Mouse (Mus musculus) liver, adult 2 months (tissue): Measurements from ENCODE around the gene Cir1. TPM values are rescaled to one million over a fixed set of nuclear protein-coding genes. Genes with fewer than 3 reads are reported as not detected.

Experiments used
- DNase-seq: peaks from one replicate; pipeline ENCODE4 v3.0.0-alpha.2; 2011; ENCODE audit warnings: low read depth, low spot score; ENCODE audit errors: extremely low read depth
- H3K27ac ChIP-seq: fragments of 200-500 bp; replicated peaks from 2 replicates; pipeline ENCODE4 v1.5.1; 2012; ENCODE audit warnings: low read depth, mild to moderate bottlenecking, control low read depth, inconsistent platforms, low read length; ENCODE audit not compliant: insufficient read depth
- H3K27me3 ChIP-seq: fragments of 200-500 bp; 2 replicates; pipeline ENCODE4 v1.6.1; 2012; ENCODE audit warnings: mild to moderate bottlenecking, moderate library complexity, low read length, inconsistent platforms; ENCODE audit not compliant: control insufficient read depth, insufficient read depth
- H3K36me3 ChIP-seq: fragments of 200-500 bp; 2 replicates; pipeline ENCODE4 v1.6.1; 2012; ENCODE audit warnings: low read length, inconsistent platforms; ENCODE audit not compliant: control insufficient read depth, insufficient read depth
- H3K4me1 ChIP-seq: fragments of 200-500 bp; 2 replicates; pipeline ENCODE4 v1.6.1; 2011; ENCODE audit warnings: low read length; ENCODE audit not compliant: control insufficient read depth, insufficient read depth
- H3K4me3 ChIP-seq: fragments of 200-500 bp; 2 replicates; pipeline ENCODE4 v1.5.1; 2011; ENCODE audit warnings: low read depth, mild to moderate bottlenecking, control low read depth, low read length, moderate library complexity; ENCODE audit not compliant: insufficient read depth
- H3K79me2 ChIP-seq: fragments of 200-500 bp; 2 replicates; pipeline ENCODE4 v1.6.1; 2012; ENCODE audit warnings: inconsistent platforms, mild to moderate bottlenecking, low read length, moderate library complexity; ENCODE audit not compliant: control insufficient read depth, insufficient read depth
- H3K9ac ChIP-seq: fragments of 200-500 bp; 2 replicates; pipeline ENCODE4 v1.6.1; 2012; ENCODE audit warnings: low read depth, mild to moderate bottlenecking, control low read depth, inconsistent platforms, low read length
- CTCF ChIP-seq: fragments of 200-500 bp; IDR thresholded peaks from 2 replicates; pipeline ENCODE4 v1.5.1; 2011; ENCODE audit warnings: low read depth, low read length, control low read depth
- POLR2A ChIP-seq: fragments of 200-500 bp; IDR thresholded peaks from 2 replicates; pipeline ENCODE4 v1.6.1; 2011; ENCODE audit warnings: low read length, control low read depth; ENCODE audit not compliant: insufficient read depth; ENCODE audit errors: extremely low read depth
- WGBS: fragments of 180-500 bp; shearing (Covaris S2); methylation state at CpG from one replicate; pipeline ENCODE4 v1.1.7; 2018; 5-methylcytosine and 5-hydroxymethylcytosine counted together
- polyA plus RNA-seq: library from polyadenylated mRNA; depleted of rRNA; stranded (reverse); fragments of >200 nt; gene quantifications from 2 replicates; pipeline ENCODE4 v1.2.3, GENCODE M21; 2012
- total RNA-seq: library from RNA; depleted of rRNA; stranded (reverse); fragments of >200 nt; gene quantifications from 2 replicates; pipeline ENCODE4 v1.2.3, GENCODE M21; 2014

Gene Cir1
- total and polyA plus RNA-seq, 2 experiments, result 2.0 to 11.9 TPM

- Histone ChIP-seq H3K79me2 (no peaks in the 10 kb centered on the region), H3K9ac (no peak overlapping the region), H3K4me1 (peaks cover 11% of the 10 kb centered on the region), H3K27ac (no peak overlapping the region), H3K36me3 (no peaks in the 10 kb centered on the region), H3K27me3 (peaks cover 46% of the 10 kb centered on the region), H3K4me3 (no peak overlapping the region)
- no peak for TF ChIP-seq CTCF
- TF ChIP-seq POLR2A, result no peak
- WGBS, result 5% methylated on average over 38 of the region's 38 CpGs
- no peak for DNase-seq
Observed at GRCm38 (mm10) chr2:73270593-73271458, 41.7 kb downstream of the Cir1 start.

- DNase-seq, result no peak
- H3K4me1 ChIP-seq, result peaks cover 11% of the 10 kb centered on the region
- peaks cover 47% of the 10 kb centered on the region for H3K27me3 ChIP-seq
- H3K36me3 ChIP-seq, result no peaks in the 10 kb centered on the region
- H3K79me2 ChIP-seq, result no peaks in the 10 kb centered on the region
- H3K9ac ChIP-seq, result no peak overlapping the region
- H3K4me3 ChIP-seq, result no peak overlapping the region
- TF ChIP-seq CTCF (no peak), POLR2A (no peak)
- 7% methylated on average over 14 of the region's 14 CpGs for WGBS
- no peak overlapping the region for H3K27ac ChIP-seq
Observed at GRCm38 (mm10) chr2:73270071-73270592, 42.4 kb downstream of the Cir1 start.

DNA sequence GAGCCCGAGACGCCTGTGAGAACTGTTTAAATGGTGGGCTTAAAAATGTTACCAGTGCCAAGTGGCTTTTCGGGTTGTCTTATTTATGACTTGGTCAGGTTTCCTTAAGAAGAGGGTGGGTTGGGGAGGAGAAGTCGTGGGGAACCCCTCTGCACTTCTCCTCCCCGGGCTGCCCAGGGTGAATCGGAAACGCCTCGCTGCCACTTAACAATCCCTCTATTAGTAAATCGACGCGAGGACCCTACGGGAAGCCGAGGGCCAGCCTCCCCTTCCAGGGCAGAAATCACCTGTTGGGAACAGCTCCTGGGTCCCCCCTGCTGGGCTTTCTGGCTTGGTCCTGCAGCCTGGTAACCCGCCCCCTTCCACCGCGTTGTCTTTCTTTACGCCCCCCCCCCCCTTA lies 42.8 kb downstream of the Cir1 start:
- no peaks in the 10 kb centered on the region for H3K79me2 ChIP-seq
- H3K36me3 ChIP-seq, result no peaks in the 10 kb centered on the region
- 5% methylated on average over 17 of the region's 17 CpGs for WGBS
- H3K9ac ChIP-seq, result no peak overlapping the region
- H3K4me1 ChIP-seq, result peaks cover 11% of the 10 kb centered on the region
- no peak overlapping the region for H3K4me3 ChIP-seq
- H3K27ac ChIP-seq, result no peak overlapping the region
- H3K27me3 ChIP-seq, result peaks cover 46% of the 10 kb centered on the region
- no peak for TF ChIP-seq CTCF
- TF ChIP-seq POLR2A, result no peak
- no peak for DNase-seq

- Histone ChIP-seq H3K79me2 (no peaks in the 10 kb centered on the region), H3K27ac (no peak overlapping the region), H3K27me3 (peaks cover 43% of the 10 kb centered on the region), H3K9ac (no peak overlapping the region), H3K4me3 (no peak overlapping the region), H3K36me3 (no peaks in the 10 kb centered on the region), H3K4me1 (peaks cover 11% of the 10 kb centered on the region; the same call in 1 of the 2 replicates)
- DNase-seq, result no peak
- whole genome bisulfite sequencing, result 12% methylated on average over 8 of the region's 8 CpGs
- no peak for TF ChIP-seq POLR2A
- no peak for TF ChIP-seq CTCF
Observed at GRCm38 (mm10) chr2:73268836-73269395, 43.6 kb downstream of the Cir1 start.

- Histone ChIP-seq H3K27ac (no peak overlapping the region), H3K27me3 (peaks cover 42% of the 10 kb centered on the region), H3K4me1 (peaks cover 10% of the 10 kb centered on the region; the same call in 1 of the 2 replicates), H3K4me3 (no peak overlapping the region), H3K9ac (no peak overlapping the region), H3K79me2 (no peaks in the 10 kb centered on the region), H3K36me3 (no peaks in the 10 kb centered on the region)
- WGBS, result 10% methylated on average over 12 of the region's 12 CpGs
- TF ChIP-seq POLR2A (no peak), CTCF (no peak)
- DNase-seq, result no peak
Observed at GRCm38 (mm10) chr2:73268281-73268680, 44.2 kb downstream of the Cir1 start.
